ENCODE assay signal across 17 mouse cellular contexts in genomic region chr3:6087267-6087666, GRCm38 (mm10).
"Had no signal": no experiment of that assay in that cellular context is flagged by ENCODE, and none has a peak within 500 bp of the region (broad histone marks: within the 10 kb centered on the region; RNA-seq: fewer than 3 reads in every experiment).

No protein-coding gene starts in this region.

- DNase-seq: left cerebral cortex, postnatal 4 days; liver; liver, embryonic 13.5 days; liver, postnatal 0 days; lung, adult 18-20 months; lung, adult 2 months; lung, embryonic 14.5 days; lung, postnatal 10 days; lung, postnatal 14 days; lung, postnatal 36 days; lung, postnatal 4 days; midbrain, embryonic 14.5 days had no signal

- ATAC-seq: liver, embryonic 12.5 days; liver, postnatal 0 days; lung, postnatal 0 days; midbrain, embryonic 13.5 days; midbrain, embryonic 15.5 days; midbrain, embryonic 16.5 days had no signal
